Comparison of ENCODE assay signal across 21 mouse cellular contexts in the genomic region with DNA sequence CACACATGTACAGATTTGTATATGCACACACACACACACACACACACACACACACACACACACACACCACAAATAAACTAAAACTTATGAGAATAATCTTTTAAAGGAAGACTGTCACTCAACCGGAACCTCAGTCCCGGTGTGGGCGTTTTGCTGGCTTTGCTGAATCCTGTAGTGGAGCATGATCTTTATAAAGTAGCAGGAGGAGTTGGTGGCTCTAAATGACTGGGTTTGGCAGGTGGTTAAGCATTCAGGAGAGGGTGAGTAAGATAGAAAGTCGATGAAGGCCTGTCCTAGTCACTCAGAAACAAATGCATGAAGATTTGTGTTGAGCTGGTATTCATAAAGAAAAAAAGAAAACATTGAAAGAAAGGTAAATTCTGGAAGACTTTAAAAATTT.
DNase-seq lines count a peak whose midpoint lies in the region; ATAC-seq and TF ChIP-seq lines count a peak whose summit lies in the region.
"Had no signal": no experiment of that assay in that cellular context is flagged by ENCODE, and none has a peak within 500 bp of the region (broad histone marks: within the 10 kb centered on the region; RNA-seq: fewer than 3 reads in every experiment).

No protein-coding gene starts in this region.

- TF ChIP-seq CTCF in CH12.LX (conservative IDR thresholded peaks at IDR 0.05 in 1 of 2, IDR thresholded peaks at IDR 0.05 in 1 of 2; ENCODE audit: low read depth in 2 of 2, low read length in 2 of 2) = no peak

- DNase-seq in frontal cortex, postnatal 25 days (ENCODE audit: low spot score in 2 of 2) = no peak
- peak; percentile 50 for DNase-seq in right cerebral cortex, adult 18-20 months
- DNase-seq in right cerebral cortex, postnatal 14 days = no peak
- peak; percentile 54 for DNase-seq in CH12.LX (ENCODE audit: extremely low read depth)
- DNase-seq: adrenal gland, adult 2 months; adrenal gland, postnatal 10 days; adrenal gland, postnatal 25 days; B cell, adult 2 months; cerebellum, adult 11-12 months; cerebellum, adult 2 months; cerebellum, adult 9-10 months; cerebellum, postnatal 10 days; cerebellum, postnatal 25 days had no signal

- in situ Hi-C loops in CH12.LX (cut with MboI; ENCODE audit: low pct_ligation_motif_present, low pct_unique_long_range_greater_than_20kb, low sequenced_read_pairs) = no loop called here

- TF ChIP-seq RAD21 in CH12.LX (IDR thresholded peaks at IDR 0.05; ENCODE audit: low read depth, low read length) = no peak

- 87% methylated on average over 4 of the region's 4 CpGs for WGBS in intestine, embryonic 16.5 days

- no peaks in the 10 kb centered on the region for H3K79me2 ChIP-seq in CH12.LX (replicated peaks; ENCODE audit: control insufficient read depth, extremely low read depth, insufficient read depth, poor library complexity, severe bottlenecking)

- peaks cover 0 to 3% of the 10 kb centered on the region in 2 experiments; a peak in 1 of 4 replicates for H3K4me1 ChIP-seq in CH12.LX (ENCODE audit: control insufficient read depth in 1 of 2, insufficient read depth in 2 of 2)
- H3K4me1 ChIP-seq in intestine, embryonic 16.5 days (ENCODE audit: control insufficient read depth, insufficient read depth, low read length) = no peaks in the 10 kb centered on the region
- H3K4me1 ChIP-seq: embryonic facial prominence, embryonic 10.5 days; embryonic facial prominence, embryonic 12.5 days had no signal

- H3K27ac ChIP-seq in CH12.LX (ENCODE audit: insufficient read depth, low read depth) = no peak overlapping the region
- H3K27ac ChIP-seq in intestine, embryonic 16.5 days (ENCODE audit: low read length) = no peak overlapping the region
- H3K27ac ChIP-seq: embryonic facial prominence, embryonic 10.5 days; embryonic facial prominence, embryonic 12.5 days; forebrain, embryonic 12.5 days had no signal

- dilution Hi-C loops in CH12.LX (cut with MboI; ENCODE audit: extremely low pct_ligation_motif_present, extremely low pct_unique_long_range_greater_than_20kb, low sequenced_read_pairs) = no loop called here

- no peak overlapping the region for H3K4me2 ChIP-seq in CH12.LX (ENCODE audit: insufficient read depth, low read depth, poor library complexity, severe bottlenecking)
- H3K4me2 ChIP-seq in intestine, embryonic 16.5 days (ENCODE audit: low read depth, low read length) = no peak overlapping the region
- H3K4me2 ChIP-seq: embryonic facial prominence, embryonic 12.5 days; forebrain, embryonic 12.5 days had no signal

- ATAC-seq in frontal cortex, adult (ENCODE audit: low TSS enrichment) = peak; percentile 51; the same call in 1 of the 2 replicates
- ATAC-seq in intestine, embryonic 16.5 days = no peak
- ATAC-seq: CD4-positive, CD25-positive, alpha-beta regulatory T cell, adult 4 months; forebrain, embryonic 14.5 days; forebrain, embryonic 16.5 days had no signal

- H3K9ac ChIP-seq in CH12.LX (ENCODE audit: insufficient read depth, low read depth) = no peak overlapping the region
- no peak overlapping the region for H3K9ac ChIP-seq in intestine, embryonic 16.5 days (ENCODE audit: low read depth, low read length)
- H3K9ac ChIP-seq: embryonic facial prominence, embryonic 12.5 days; forebrain, embryonic 12.5 days had no signal

- H3K36me3 ChIP-seq in CH12.LX (replicated peaks in 1 of 2; ENCODE audit: control insufficient read depth in 1 of 2, insufficient read depth in 1 of 2, low read length in 1 of 2) = no peaks in the 10 kb centered on the region
- no peaks in the 10 kb centered on the region for H3K36me3 ChIP-seq in intestine, embryonic 16.5 days (ENCODE audit: control insufficient read depth, insufficient read depth, low read length)
- H3K36me3 ChIP-seq: embryonic facial prominence, embryonic 10.5 days; embryonic facial prominence, embryonic 12.5 days; forebrain, embryonic 12.5 days had no signal

- peaks cover 28% of the 10 kb centered on the region for H3K9me3 ChIP-seq in CH12.LX (replicated peaks; ENCODE audit: low read length)
- no peaks in the 10 kb centered on the region for H3K9me3 ChIP-seq in intestine, embryonic 16.5 days (ENCODE audit: control insufficient read depth, low read length)
- H3K9me3 ChIP-seq: embryonic facial prominence, embryonic 10.5 days; embryonic facial prominence, embryonic 12.5 days; forebrain, embryonic 12.5 days had no signal

- no peak overlapping the region for H3K4me3 ChIP-seq in CH12.LX (replicated peaks in 1 of 3; ENCODE audit: low read depth in 2 of 3, low read length in 2 of 3, poor library complexity in 1 of 3)
- no peak overlapping the region for H3K4me3 ChIP-seq in intestine, embryonic 16.5 days (ENCODE audit: low read length)
- H3K4me3 ChIP-seq: embryonic facial prominence, embryonic 10.5 days; embryonic facial prominence, embryonic 12.5 days; forebrain, embryonic 12.5 days had no signal

- no peaks in the 10 kb centered on the region for H3K27me3 ChIP-seq in CH12.LX (replicated peaks)
- H3K27me3 ChIP-seq in intestine, embryonic 16.5 days (replicated peaks; ENCODE audit: control insufficient read depth, insufficient read depth, low read length) = no peaks in the 10 kb centered on the region
- H3K27me3 ChIP-seq: embryonic facial prominence, embryonic 12.5 days; forebrain, embryonic 12.5 days had no signal

- peak; percentile 50 for TF ChIP-seq EP300 in CH12.LX (IDR thresholded peaks at IDR 0.05; ENCODE audit: low read length)

- TF ChIP-seq POLR2A in CH12.LX (IDR thresholded peaks at IDR 0.05; ENCODE audit: low read depth, low read length) = no peak

TF ChIP-seq in CH12.LX, 34 proteins besides CTCF, POLR2A, EP300 and RAD21:
- TF ChIP-seq JUND (conservative IDR thresholded peaks at IDR 0.05; ENCODE audit: low read depth, low read length) (0 out of 2 replicates have a peak, but pooled peaks have one; percentile 7), USF1 (IDR thresholded peaks at IDR 0.05; ENCODE audit: low read depth, low read length) (no peak), TBP (conservative IDR thresholded peaks at IDR 0.05; ENCODE audit: low read depth, low read length) (no peak), IRF4 (IDR thresholded peaks at IDR 0.05; ENCODE audit: low read depth, low read length) (peak; percentile 32; the same call in 1 of the 2 replicates)

Comparison
In these comparisons a context has a peak if more than half of its experiments do, and no peak if none do; other contexts are left out.
1. DNase-seq: peak in right cerebral cortex, adult 18-20 months (single experiment) and CH12.LX (single experiment); none in frontal cortex, postnatal 25 days (0 of 2) and right cerebral cortex, postnatal 14 days (single experiment).